Mouse (Mus musculus) gastrocnemius, adult 2 months (tissue): ENCODE results near the gene Gbf1. TPM values are rescaled to one million over a fixed set of nuclear protein-coding genes. Genes with fewer than 3 reads are reported as not detected.

ENCODE experiments used
- DNase-seq: peaks from one replicate; pipeline ENCODE4 v3.0.0; 2022
- H3K27ac ChIP-seq: fragments of 200-600 bp; 2 replicates; pipeline ENCODE4 v1.8.1; 2022; ENCODE audit warnings: mild to moderate bottlenecking
- H3K4me3 ChIP-seq: fragments of 200-600 bp; 2 replicates; pipeline ENCODE4 v1.8.1; 2022; ENCODE audit warnings: mild to moderate bottlenecking, moderate library complexity
- CTCF ChIP-seq: fragments of 200-600 bp; IDR thresholded peaks from 2 replicates; pipeline ENCODE4 v1.8.1; 2022; ENCODE audit warnings: antibody characterized with exemption, mild to moderate bottlenecking, moderate library complexity
- intact Hi-C: fragments of 180-260 bp; cut with DNase I; formaldehyde crosslinking; loops from one replicate; pipeline ENCODE4 v1.15.1; 2025
- total RNA-seq, 2 experiments: library from RNA; stranded (reverse); gene quantifications; 2 replicates each; pipeline ENCODE4 v1.2.3; 2021

The Gbf1 gene
- total RNA-seq, 2 experiments from 2014 or later, result 47.4 to 59.0 TPM

DNA sequence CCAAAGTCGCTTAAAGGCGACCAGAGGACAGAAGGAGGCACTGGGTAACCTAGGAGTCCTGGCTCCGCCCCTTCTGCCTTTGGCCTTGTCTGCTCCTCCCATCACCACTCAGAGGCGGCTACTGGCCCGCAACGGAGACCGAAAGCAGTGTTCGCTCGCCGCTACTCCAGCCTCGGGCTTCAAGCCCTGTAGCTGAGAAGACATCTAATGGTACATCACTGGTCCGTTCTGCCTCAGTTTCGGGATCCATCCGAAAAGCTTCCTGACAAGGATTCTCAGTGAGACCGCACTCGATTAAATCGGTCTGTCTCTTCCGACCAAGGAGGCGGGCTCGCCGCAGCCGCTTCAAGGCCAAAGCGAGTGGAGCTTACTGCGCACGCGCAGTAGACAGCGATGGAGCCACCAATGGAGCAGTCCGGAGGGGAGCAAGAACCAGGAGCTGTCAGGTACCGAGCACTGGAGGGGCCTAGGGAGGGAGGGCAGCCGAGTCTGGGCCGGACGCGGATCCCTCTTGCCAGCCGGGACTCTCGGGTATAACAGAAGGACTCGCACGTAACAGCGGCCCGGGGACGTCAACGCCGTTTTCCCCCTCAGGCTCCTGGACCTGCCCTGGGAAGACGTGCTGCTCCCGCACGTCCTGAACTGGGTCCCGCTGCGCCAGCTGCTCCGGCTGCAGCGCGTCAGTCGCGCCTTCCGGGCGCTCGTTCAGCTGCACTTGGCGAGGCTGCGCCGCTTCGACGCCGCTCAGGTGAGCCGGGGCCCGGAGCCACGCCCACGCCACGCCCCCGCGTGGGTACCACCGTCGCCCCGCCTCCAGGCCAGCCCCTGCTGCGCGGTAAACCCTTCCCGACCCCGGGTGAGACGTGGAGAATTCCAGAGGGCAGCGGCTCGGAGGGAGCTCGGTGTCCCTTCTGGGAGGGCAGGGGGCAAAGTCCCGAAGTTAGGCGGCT, 176.0 kb downstream of the Gbf1 start, which contains the start of gene Fbxl15:
Gene Fbxl15, plus strand, starts transcription at position 104 of the 950 bp plus-strand sequence.
- peak within 1 kb of the TSS; percentile 75 for H3K4me3 ChIP-seq
- intact Hi-C loops, result no loop called here
- H3K27ac ChIP-seq, result peak within 1 kb of the TSS; percentile 95
- peak; percentile 96 for DNase-seq
- TF ChIP-seq CTCF, result no peak; the same call in 1 of the 2 replicates

- DNase-seq, result no peak
- Histone ChIP-seq H3K27ac (peak overlapping the region; percentile 95), H3K4me3 (peak overlapping the region; percentile 75)
- TF ChIP-seq CTCF, result no peak
- intact Hi-C loops, result no loop called here
Observed at GRCm38 (mm10) chr19:46329031-46329641, 176.8 kb downstream of the Gbf1 start.

DNA sequence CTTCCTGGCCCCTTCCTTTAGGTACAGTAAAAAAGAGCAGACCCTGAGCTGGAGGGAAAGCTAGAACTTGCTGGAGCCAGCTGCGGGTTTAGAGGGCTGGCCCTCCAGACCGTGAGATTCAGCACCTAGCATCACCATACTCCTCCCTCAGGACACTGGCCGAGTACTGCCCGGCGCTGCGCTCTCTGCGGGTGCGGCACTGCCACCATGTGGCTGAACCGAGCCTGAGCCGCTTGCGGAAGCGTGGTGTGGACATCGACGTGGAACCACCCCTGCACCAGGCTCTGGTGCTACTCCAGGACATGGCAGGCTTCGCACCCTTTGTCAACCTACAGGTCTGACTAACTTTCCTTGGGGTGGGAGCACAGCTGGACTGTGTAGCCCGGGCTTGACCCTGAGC, 177.6 kb downstream of the Gbf1 start:
- 0 out of 2 replicates have a peak overlapping the region, but pooled peaks have one; percentile 36 for H3K27ac ChIP-seq
- peak; percentile 88 for DNase-seq
- intact Hi-C loops, result loop anchor here (10.0 kb wide), 1 partner anchor 115 kb away; no protein-coding TSS in a partner anchor
- peak; percentile 91 for TF ChIP-seq CTCF
- H3K4me3 ChIP-seq, result peak overlapping the region; percentile 21

DNA sequence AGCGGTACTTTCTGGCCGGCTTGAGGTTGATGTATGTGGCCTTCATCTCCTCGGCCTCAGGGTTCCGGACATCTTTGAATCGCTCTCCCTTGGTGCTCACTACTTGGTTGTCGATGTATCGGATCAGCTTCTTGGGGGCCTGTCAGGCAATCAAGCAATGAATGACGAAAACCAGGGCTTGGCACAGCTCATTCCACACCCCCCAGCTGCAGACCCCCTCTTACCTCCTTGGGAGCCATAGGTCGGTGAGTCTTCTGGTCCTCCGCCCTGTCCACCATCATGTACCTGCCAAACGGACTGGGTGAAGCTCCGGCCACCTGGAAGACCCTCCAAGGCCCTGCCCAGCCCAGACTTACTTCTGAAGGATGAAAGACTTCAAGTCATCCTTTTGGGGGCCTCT, 178.4 kb downstream of the Gbf1 start:
- no peak for DNase-seq
- TF ChIP-seq CTCF, result no peak
- intact Hi-C loops, result loop anchor here (10.0 kb wide), 1 partner anchor 114 kb away; no protein-coding TSS in a partner anchor
- Histone ChIP-seq H3K27ac (no peak overlapping the region), H3K4me3 (no peak overlapping the region)

- TF ChIP-seq CTCF, result no peak
- H3K27ac ChIP-seq, result no peak overlapping the region
- no peak overlapping the region for H3K4me3 ChIP-seq
- DNase-seq, result no peak
- intact Hi-C loops, result loop anchor here (10.0 kb wide), 1 partner anchor 113 kb away; no protein-coding TSS in a partner anchor
Observed at GRCm38 (mm10) chr19:46331326-46331725, 179.0 kb downstream of the Gbf1 start.

- Histone ChIP-seq H3K27ac (no peak overlapping the region), H3K4me3 (no peak overlapping the region)
- intact Hi-C loops, result loop anchor here (10.0 kb wide), 1 partner anchor 113 kb away; no protein-coding TSS in a partner anchor
- TF ChIP-seq CTCF, result no peak
- no peak for DNase-seq
Observed at GRCm38 (mm10) chr19:46331936-46332335, 179.6 kb downstream of the Gbf1 start.

DNA sequence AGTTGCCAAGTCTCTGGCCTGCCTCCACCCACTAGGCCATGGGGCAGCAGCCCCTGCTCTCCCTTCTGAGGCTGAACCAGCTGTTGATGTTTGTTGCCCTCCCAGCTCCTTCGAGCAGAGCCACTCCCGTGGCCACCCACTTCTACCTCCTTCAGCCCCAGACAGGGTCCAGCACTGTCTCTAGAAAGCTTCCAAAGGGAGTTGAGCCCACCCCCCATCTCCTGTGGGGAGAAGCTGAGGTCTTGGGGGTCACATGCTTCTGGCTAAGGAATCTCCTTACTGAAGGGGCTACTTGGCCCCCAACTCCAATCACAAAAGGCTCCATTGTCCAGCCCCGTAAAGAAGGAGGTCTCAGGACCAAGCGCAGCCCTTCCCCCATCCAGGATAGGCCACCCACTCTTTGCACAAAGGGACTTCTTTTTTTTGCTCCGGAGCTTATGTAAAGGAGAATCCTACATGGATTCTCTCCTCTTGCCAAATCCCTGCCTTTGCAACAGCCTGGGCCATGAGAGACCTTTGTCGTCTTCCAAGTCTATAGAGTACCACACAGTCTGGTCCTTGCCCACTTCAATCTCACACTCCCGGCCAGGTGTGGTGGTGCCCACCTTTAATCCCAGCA, 180.5 kb downstream of the Gbf1 start:
- DNase-seq, result no peak
- intact Hi-C loops, result loop anchor here (10.0 kb wide), 1 partner anchor 112 kb away; no protein-coding TSS in a partner anchor
- no peak for TF ChIP-seq CTCF
- H3K4me3 ChIP-seq, result no peak overlapping the region
- no peak overlapping the region for H3K27ac ChIP-seq

DNA sequence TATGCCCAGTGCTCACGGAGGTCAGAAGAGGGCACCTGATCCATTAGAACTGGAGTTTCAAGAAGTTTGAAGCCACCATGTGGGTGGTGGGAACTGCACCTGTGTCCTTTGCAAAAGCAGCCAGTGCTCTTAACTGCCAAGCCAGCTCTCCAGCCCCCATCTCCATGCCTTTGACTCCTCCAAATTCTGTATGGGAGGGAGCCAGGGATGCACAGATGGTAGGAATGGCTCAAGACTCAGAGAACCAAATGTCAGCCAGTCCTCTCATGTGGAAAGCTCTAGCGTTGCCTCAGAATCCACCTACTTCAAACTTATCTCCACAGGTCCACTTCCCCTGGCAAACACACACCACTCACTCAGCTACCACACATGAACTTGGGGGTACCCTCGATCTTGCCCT, 181.6 kb downstream of the Gbf1 start:
- no peak overlapping the region for H3K4me3 ChIP-seq
- no peak overlapping the region for H3K27ac ChIP-seq
- intact Hi-C loops, result loop anchor here (10.0 kb wide), 1 partner anchor 111 kb away; no protein-coding TSS in a partner anchor
- DNase-seq, result no peak
- TF ChIP-seq CTCF, result no peak

Other genes with a start within 250 kb of the Gbf1 start
- gene Armh3, start 154.0 kb upstream of the Gbf1 start, total RNA-seq, result 10 to 100 TPM; 13.6 to 14.7 TPM
- 1 to 10 TPM; 3.4 to 3.9 TPM for gene Hps6, start 149.0 kb upstream of the Gbf1 start, total RNA-seq
- gene Pprc1, start 107.6 kb upstream of the Gbf1 start, total RNA-seq, result 10 to 100 TPM; 15.0 to 24.0 TPM
- 10 to 100 TPM; 17.8 to 19.5 TPM for gene Ldb1, start 107.3 kb upstream of the Gbf1 start, total RNA-seq
- gene Nolc1, start 76.6 kb upstream of the Gbf1 start, total RNA-seq, result 10 to 100 TPM; 22.4 to 22.5 TPM
- not detected for gene Elovl3, start 20.6 kb upstream of the Gbf1 start, total RNA-seq
- gene Pitx3, start 4.2 kb upstream of the Gbf1 start, total RNA-seq, result 10 to 100 TPM in 1 of 2 experiments, 1 to 10 TPM in 1; 4.6 to 15.1 TPM
- gene Nfkb2, start 151.8 kb downstream of the Gbf1 start, total RNA-seq, result 1 to 10 TPM; 8.2 to 8.5 TPM
- under 1 TPM; 0.14 to 0.36 TPM for gene Psd, start 174.6 kb downstream of the Gbf1 start, total RNA-seq
- gene Fbxl15, start 175.7 kb downstream of the Gbf1 start, total RNA-seq, result 1 to 10 TPM; 2.9 to 3.8 TPM
- gene Cuedc2, start 186.2 kb downstream of the Gbf1 start, total RNA-seq, result 10 to 100 TPM; 58.2 to 67.6 TPM
- gene Mfsd13a, start 188.6 kb downstream of the Gbf1 start, total RNA-seq, result 1 to 10 TPM in 1 of 2 experiments, under 1 TPM in 1; 0.82 to 1.2 TPM
- under 1 TPM; 0.17 to 0.18 TPM for gene 2310034G01Rik, start 197.8 kb downstream of the Gbf1 start, total RNA-seq
- 10 to 100 TPM; 59.8 to 61.0 TPM for gene Actr1a, start 243.2 kb downstream of the Gbf1 start, total RNA-seq
- gene Sufu, start 244.4 kb downstream of the Gbf1 start, total RNA-seq, result 1 to 10 TPM; 5.1 to 6.1 TPM